Mouse (Mus musculus) liver, embryonic 16.5 days (tissue): ENCODE measurements at regions not wholly inside any gene's neighbourhood (a gene's known extent, or its start where the extent isn't known, plus 50 kb on each side); places are given as distances from the start of the nearest gene placed in this dataset.

Experiments used
- ATAC-seq: fragments of 200-750 bp; cut with Nextera tagmentation; 2 replicates; pipeline ENCODE4 v1.8.0; 2017; ENCODE audit warnings: low read depth, mild to moderate bottlenecking, moderate number of reproducible peaks, moderate library complexity
- H3K27ac ChIP-seq: fragments of 300-500 bp; sonication (generic); 2 replicates; pipeline ENCODE4 v1.5.1; 2014; ENCODE audit warnings: mild to moderate bottlenecking, low read length
- H3K27me3 ChIP-seq: fragments of 300-500 bp; sonication (generic); 2 replicates; pipeline ENCODE4 v1.6.1; 2014; ENCODE audit warnings: low read depth, low read length, mixed read lengths; ENCODE audit not compliant: control insufficient read depth, insufficient read depth
- H3K36me3 ChIP-seq: fragments of 300-500 bp; sonication (generic); 2 replicates; pipeline ENCODE4 v1.6.1; 2014; ENCODE audit warnings: mild to moderate bottlenecking; ENCODE audit not compliant: control insufficient read depth, insufficient read depth
- H3K4me1 ChIP-seq: fragments of 300-500 bp; sonication (generic); 2 replicates; pipeline ENCODE4 v1.6.1; 2014; ENCODE audit warnings: low read depth, low read length, mixed read lengths; ENCODE audit not compliant: control insufficient read depth
- H3K4me2 ChIP-seq: fragments of 300-500 bp; sonication (generic); 2 replicates; pipeline ENCODE4 v1.6.1; 2014; ENCODE audit warnings: low read depth, low read length, mixed read lengths
- H3K4me3 ChIP-seq: fragments of 300-500 bp; sonication (generic); 2 replicates; pipeline ENCODE4 v1.5.1; 2014; ENCODE audit warnings: low read depth, mild to moderate bottlenecking, low read length
- H3K9ac ChIP-seq: fragments of 300-500 bp; sonication (generic); 2 replicates; pipeline ENCODE4 v1.6.1; 2014; ENCODE audit warnings: low read depth, low read length
- H3K9me3 ChIP-seq: fragments of 300-500 bp; sonication (generic); replicated peaks from 2 replicates; pipeline ENCODE4 v1.6.1; 2016; ENCODE audit warnings: low read length; ENCODE audit not compliant: control insufficient read depth
- WGBS: fragments of 180-500 bp; shearing (Covaris S2); extraction: QIAGEN DNeasy Blood & Tissue Kit; methylation state at CpG from one replicate; pipeline ENCODE4 v1.1.7; 2014; ENCODE audit not compliant: insufficient replicate concordance; 5-methylcytosine and 5-hydroxymethylcytosine counted together

- H3K9ac ChIP-seq, result no peak overlapping the region
- H3K27ac ChIP-seq, result no peak overlapping the region
- no peaks in the 10 kb centered on the region for H3K36me3 ChIP-seq
- H3K4me3 ChIP-seq, result no peak overlapping the region
- 20% methylated on average over 1 of the region's 1 CpGs for WGBS
- H3K4me1 ChIP-seq, result no peaks in the 10 kb centered on the region
- no peaks in the 10 kb centered on the region for H3K27me3 ChIP-seq
- no peak for ATAC-seq
- no peaks in the 10 kb centered on the region for H3K9me3 ChIP-seq
- H3K4me2 ChIP-seq, result no peak overlapping the region
Observed at GRCm38 (mm10) chr4:71357626-71358025, 400.1 kb downstream of the Gm11232 start.

DNA sequence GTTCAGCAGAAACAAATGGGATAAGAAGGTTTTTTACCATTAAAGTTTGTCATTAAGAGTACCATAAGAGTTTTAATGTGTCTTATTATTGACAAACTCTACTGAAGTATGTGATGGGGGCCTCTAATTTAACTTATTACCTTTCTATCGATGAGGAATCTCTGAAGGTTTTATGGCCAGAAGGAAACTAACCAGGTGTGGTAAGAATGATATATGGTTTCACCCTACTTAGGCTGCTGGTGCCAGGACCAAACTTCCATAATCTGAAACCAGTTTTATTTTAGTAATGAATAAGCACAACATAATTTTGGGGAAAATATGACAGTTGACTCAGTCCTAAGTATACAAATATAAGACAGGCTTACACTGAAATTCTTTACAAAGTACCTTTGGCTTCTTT, 401.1 kb downstream of the Gm11232 start:
- H3K9ac ChIP-seq, result no peak overlapping the region
- H3K4me2 ChIP-seq, result no peak overlapping the region
- no peak overlapping the region for H3K4me3 ChIP-seq
- ATAC-seq, result no peak
- H3K9me3 ChIP-seq, result no peaks in the 10 kb centered on the region
- 56% methylated on average over 1 of the region's 1 CpGs for WGBS
- H3K27ac ChIP-seq, result no peak overlapping the region
- no peaks in the 10 kb centered on the region for H3K36me3 ChIP-seq
- no peaks in the 10 kb centered on the region for H3K4me1 ChIP-seq
- no peaks in the 10 kb centered on the region for H3K27me3 ChIP-seq

GRCm38 (mm10) chr4:71356310-71356709, 401.5 kb downstream of the Gm11232 start:
- Histone ChIP-seq H3K4me3 (no peak overlapping the region), H3K27me3 (no peaks in the 10 kb centered on the region), H3K27ac (no peak overlapping the region), H3K4me2 (no peak overlapping the region), H3K9me3 (no peaks in the 10 kb centered on the region), H3K36me3 (no peaks in the 10 kb centered on the region), H3K9ac (no peak overlapping the region), H3K4me1 (no peaks in the 10 kb centered on the region)
- WGBS, result 55% methylated on average over 1 of the region's 1 CpGs
- ATAC-seq, result no peak

DNA sequence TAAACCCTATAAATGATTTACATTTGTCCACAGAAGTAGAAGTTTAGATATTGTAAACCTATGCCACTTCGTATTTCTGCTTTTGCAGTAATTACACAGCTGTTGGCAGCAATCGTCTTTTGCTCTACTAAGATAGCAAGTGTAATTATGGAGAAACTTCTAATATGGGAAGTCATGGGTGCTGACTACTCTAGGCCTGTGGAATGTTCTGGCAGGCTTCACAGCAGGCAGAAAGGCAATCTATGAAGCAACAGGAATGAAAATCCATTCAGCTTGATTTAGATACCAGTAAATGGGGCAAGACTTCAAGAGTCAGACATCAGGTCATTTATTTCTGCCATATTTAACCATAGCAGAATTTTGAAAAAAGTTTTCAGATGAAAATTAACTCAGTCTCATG, 405.9 kb downstream of the Gm11232 start:
- H3K9ac ChIP-seq, result no peak overlapping the region
- no peak overlapping the region for H3K27ac ChIP-seq
- WGBS, result 48% methylated on average over 2 of the region's 2 CpGs
- ATAC-seq, result no peak
- H3K27me3 ChIP-seq, result no peaks in the 10 kb centered on the region
- H3K4me3 ChIP-seq, result no peak overlapping the region
- no peaks in the 10 kb centered on the region for H3K4me1 ChIP-seq
- H3K9me3 ChIP-seq, result no peaks in the 10 kb centered on the region
- no peak overlapping the region for H3K4me2 ChIP-seq
- H3K36me3 ChIP-seq, result no peaks in the 10 kb centered on the region

DNA sequence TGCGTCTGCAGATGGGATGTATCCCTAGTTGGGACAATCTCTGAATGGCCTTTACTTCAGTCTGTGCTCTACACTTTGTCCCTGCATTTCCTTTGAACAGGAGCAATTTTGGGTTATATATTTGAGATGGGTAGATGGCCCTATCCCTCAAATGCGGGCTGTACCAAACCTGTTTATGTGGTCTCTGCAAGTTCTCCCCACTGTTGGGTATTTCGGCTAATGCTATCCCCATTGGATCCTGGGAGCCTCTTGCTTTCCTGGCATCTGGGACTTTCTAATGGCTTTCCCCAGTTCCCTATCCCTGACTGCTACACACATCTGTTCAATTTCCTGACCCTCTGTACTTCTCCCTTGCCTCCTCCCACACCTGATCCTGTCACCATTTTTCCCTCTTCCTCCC, 414.7 kb downstream of the Gm11232 start:
- Histone ChIP-seq H3K4me1 (no peaks in the 10 kb centered on the region), H3K36me3 (no peaks in the 10 kb centered on the region), H3K9me3 (no peaks in the 10 kb centered on the region), H3K27me3 (no peaks in the 10 kb centered on the region), H3K4me2 (no peak overlapping the region), H3K27ac (no peak overlapping the region), H3K9ac (no peak overlapping the region), H3K4me3 (no peak overlapping the region)
- ATAC-seq, result no peak
- 74% methylated on average over 3 of the region's 3 CpGs for WGBS

- no peaks in the 10 kb centered on the region for H3K4me1 ChIP-seq
- no peak for ATAC-seq
- H3K4me3 ChIP-seq, result no peak overlapping the region
- 35% methylated on average over 1 of the region's 1 CpGs for WGBS
- no peaks in the 10 kb centered on the region for H3K27me3 ChIP-seq
- H3K4me2 ChIP-seq, result no peak overlapping the region
- no peak overlapping the region for H3K27ac ChIP-seq
- no peaks in the 10 kb centered on the region for H3K9me3 ChIP-seq
- no peaks in the 10 kb centered on the region for H3K36me3 ChIP-seq
- no peak overlapping the region for H3K9ac ChIP-seq
Observed at GRCm38 (mm10) chr4:71338582-71338981, 419.2 kb downstream of the Gm11232 start.

DNA sequence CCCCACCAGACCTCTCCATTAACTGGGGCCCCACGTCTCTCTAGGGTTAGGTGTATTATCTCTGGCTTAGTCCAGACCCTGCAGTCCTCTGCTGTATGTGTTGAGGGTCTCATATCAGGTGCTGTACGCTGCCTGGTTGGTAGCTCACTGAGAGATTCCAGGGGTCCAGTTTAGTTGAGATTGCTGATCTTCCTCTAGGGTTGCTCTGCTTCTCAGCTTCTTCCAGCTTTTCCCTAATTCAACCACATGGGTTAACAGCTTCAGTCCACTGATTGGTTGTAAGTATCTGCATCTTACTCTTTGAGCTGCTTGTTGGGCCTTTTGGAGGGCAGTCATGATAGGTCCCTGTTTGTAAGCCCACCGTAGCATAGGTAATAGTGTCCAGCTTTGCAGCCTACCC, 425.1 kb downstream of the Gm11232 start:
- ATAC-seq, result no peak
- Histone ChIP-seq H3K27me3 (no peaks in the 10 kb centered on the region), H3K4me3 (no peak overlapping the region), H3K9me3 (no peaks in the 10 kb centered on the region), H3K9ac (no peak overlapping the region), H3K4me1 (no peaks in the 10 kb centered on the region), H3K27ac (no peak overlapping the region), H3K36me3 (no peaks in the 10 kb centered on the region), H3K4me2 (no peak overlapping the region)
- 55% methylated on average over 3 of the region's 3 CpGs for WGBS

- Histone ChIP-seq H3K4me3 (no peak overlapping the region), H3K9me3 (no peaks in the 10 kb centered on the region), H3K4me2 (no peak overlapping the region), H3K9ac (no peak overlapping the region), H3K4me1 (no peaks in the 10 kb centered on the region), H3K27ac (no peak overlapping the region), H3K36me3 (no peaks in the 10 kb centered on the region), H3K27me3 (no peaks in the 10 kb centered on the region)
- ATAC-seq, result no peak
- WGBS, result 52% methylated on average over 4 of the region's 4 CpGs
Observed at GRCm38 (mm10) chr4:71332018-71332417, 425.7 kb downstream of the Gm11232 start.

- no peak overlapping the region for H3K9ac ChIP-seq
- H3K36me3 ChIP-seq, result no peaks in the 10 kb centered on the region
- no peaks in the 10 kb centered on the region for H3K9me3 ChIP-seq
- no peak for ATAC-seq
- H3K4me3 ChIP-seq, result no peak overlapping the region
- no peak overlapping the region for H3K27ac ChIP-seq
- H3K4me1 ChIP-seq, result no peaks in the 10 kb centered on the region
- no peak overlapping the region for H3K4me2 ChIP-seq
- no peaks in the 10 kb centered on the region for H3K27me3 ChIP-seq
Observed at GRCm38 (mm10) chr4:71316605-71317004, 441.2 kb downstream of the Gm11232 start.

DNA sequence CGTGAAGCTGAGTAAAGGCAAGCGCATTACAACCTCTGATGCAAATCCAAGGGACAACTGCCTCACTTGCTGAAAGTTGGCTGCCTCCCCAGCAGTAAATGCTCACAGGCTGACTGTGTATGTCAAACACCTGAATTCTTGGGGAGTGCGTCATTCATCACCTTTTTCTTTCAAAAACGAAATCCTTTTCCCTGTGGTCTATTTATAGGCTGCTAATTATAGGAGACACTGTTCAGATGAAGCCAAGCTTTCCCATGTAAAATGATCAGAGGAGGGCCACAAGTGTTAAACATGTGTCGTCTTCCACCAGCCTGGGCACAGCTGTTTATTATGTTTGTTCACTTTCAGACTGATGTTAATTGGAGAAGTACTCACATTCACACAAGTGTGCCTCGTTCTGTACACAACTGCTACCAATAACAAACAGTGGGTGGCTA, 450.6 kb downstream of the Gm11232 start:
- Histone ChIP-seq H3K36me3 (no peaks in the 10 kb centered on the region), H3K9me3 (no peaks in the 10 kb centered on the region), H3K4me3 (no peak overlapping the region), H3K27ac (no peak overlapping the region), H3K4me2 (no peak overlapping the region), H3K4me1 (no peaks in the 10 kb centered on the region), H3K27me3 (no peaks in the 10 kb centered on the region), H3K9ac (no peak overlapping the region)
- WGBS, result 53% methylated on average over 6 of the region's 6 CpGs
- ATAC-seq, result no peak
